Mouse (Mus musculus) left cerebral cortex, adult 9 months (tissue): ENCODE measurements around the gene Rnf144b.
A peak's percentile ranks its signal among the peaks of the same experiment; 100 is the strongest.

Experiments
- DNase-seq, 2 experiments: peaks; one replicate each; pipeline ENCODE4 v3.0.0; 2022; ENCODE audit warnings: low spot score in 2 of 2

Gene Rnf144b

DNA sequence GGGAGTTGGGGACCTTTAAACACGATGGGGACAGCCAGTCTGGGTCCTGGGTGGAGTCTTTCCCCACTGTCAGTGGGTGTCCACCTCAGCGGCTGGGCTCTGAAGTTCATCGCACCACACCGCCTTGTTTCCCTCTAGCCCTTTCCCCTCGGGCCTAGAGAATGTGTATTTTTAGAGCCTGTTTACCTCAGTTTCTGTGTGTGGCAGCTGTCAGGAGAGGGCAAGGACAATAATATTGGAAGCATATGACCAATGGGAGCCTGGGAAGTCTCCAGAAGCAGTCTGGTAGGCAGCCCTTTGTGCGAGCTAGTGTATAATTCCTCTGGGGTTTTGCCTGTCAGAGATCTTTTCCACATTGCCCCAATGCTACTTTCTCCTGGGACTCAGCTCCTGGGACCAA is 95.9 kb downstream of the Rnf144b start:
- no peak for DNase-seq

DNA sequence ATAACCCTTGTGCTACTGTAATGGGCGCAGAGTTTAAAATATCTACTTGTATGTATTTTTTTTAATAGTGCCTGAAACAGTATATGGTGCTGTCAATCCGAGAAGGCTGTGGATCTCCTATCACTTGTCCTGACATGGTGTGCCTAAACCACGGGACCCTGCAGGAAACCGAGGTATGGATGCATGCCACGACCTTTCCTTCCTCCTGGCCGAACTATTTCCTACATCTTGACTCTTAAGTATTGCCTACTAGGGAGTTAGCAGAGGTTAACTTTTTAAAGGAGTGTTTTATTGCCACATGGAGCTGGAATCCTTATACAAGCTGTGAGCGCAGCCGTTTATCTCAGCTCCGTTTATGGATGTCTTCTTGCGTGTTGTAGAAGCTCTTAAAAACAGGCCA is 98.0 kb downstream of the Rnf144b start:
- no peak for DNase-seq

DNA sequence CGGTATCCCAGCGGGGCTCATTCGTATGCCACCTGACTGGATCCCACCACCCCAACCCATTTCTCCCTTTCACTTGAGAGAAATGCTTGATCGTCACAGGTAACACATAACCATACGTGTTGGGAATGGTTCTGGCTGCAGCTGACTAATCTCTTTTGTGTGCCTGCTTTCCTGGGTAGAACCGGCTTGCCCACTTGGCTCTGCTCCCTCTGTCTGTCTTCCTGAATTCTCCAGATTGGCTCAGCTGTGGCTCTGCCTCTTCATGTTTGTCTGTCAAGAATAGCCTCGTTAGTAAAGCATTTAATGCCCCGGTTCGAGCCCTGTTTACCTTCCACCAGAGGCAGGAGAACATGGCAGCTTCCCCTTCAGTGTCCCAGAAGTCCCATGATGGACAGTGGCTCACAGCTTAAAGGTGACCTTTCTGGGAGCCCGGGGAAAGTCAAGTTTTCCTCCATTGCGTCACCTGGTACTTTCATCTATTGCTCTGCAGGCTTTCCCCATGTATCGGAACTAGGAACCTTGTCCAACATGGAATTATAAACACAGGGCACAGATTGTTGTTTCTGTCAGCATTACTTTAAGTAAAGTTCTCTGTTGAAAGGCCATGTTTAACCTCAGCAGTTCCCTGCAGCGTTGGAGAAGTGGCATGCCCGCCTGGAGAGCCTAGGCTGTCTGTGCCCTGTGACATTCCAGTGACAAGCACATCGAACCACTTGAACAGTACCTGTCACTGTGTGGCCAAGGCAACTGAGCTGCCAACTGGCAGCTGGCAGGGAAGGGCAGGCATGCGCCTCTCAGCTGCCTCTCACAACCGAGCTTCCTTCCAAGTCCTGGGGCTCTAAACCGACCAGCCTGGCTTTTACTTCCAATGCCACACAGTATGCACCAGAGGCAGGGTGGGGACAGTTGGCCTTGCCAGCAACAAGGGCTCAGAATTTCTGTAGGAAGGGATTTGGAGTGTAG is 101.4 kb downstream of the Rnf144b start:
- peak in 1 of 2 experiments; percentile 63 for DNase-seq

DNA sequence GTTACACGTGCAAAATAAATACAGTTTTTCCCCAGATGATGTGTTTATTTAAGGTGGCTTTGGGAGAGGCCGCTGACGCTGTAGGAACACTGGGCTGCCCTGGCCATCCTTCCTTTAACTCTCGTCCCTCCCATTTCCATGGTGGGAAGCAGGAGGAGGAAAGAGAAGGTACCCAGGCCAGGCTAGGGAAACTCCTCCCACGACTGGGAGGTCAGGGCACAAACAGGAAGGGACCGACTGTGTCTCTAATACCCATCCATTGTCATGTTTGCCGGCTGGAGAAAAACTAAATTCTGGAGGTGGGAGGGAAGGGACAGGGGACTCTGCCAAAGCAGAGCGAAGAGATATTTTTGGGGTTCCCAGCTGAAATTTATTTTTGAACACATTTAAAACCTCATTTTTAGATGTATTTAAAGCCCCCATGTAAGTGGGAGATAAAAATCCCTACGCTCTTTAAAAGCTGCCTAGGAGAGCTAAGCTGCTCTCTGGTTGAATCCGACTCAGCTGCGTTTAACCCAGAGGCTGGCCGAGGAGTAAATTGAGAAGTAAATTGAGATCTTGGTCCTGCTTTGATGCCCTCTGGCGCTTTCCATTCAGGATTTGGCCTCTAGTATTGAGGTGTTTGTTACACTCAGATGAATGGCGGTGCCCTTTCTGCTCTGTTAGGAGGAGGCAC is 102.3 kb downstream of the Rnf144b start:
- no peak for DNase-seq

DNA sequence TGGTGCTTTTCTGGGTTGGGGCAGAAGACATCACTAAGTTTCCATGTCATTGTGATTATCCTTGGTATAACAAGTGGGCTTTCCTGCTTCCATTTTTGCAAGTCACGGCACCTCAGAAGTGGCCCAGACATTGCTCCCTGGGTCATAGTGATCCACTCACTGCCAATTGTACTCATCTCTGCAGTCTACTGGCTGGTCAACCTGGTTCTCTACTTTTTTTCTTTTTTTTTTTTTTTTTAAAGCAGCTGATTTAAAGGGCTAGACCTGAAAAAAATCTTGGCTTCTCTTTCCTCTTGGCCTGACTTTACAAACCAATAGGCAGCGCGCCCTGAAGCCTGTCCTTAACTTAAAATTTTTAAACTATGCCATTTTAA is 102.9 kb downstream of the Rnf144b start:
- no peak for DNase-seq

DNA sequence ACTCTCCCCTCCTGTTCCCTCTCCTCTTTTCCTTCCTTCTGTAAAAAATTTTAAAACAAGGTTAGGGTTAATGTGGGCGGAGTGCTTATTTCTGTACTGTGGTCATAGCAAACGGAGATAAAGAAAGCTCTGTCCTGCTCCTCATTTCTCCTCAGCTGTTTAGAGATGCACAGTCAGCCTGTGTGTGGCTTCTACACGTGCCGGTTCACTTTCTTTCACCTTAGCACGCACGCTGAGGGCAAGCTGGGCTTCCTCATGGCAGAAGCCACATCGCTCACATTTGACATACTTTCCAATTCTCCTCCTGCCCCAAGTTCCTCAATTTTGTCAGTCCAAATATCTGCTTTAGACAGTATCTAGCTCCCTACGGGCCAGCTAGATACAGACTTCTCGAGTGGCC is 103.3 kb downstream of the Rnf144b start:
- DNase-seq, result no peak

DNA sequence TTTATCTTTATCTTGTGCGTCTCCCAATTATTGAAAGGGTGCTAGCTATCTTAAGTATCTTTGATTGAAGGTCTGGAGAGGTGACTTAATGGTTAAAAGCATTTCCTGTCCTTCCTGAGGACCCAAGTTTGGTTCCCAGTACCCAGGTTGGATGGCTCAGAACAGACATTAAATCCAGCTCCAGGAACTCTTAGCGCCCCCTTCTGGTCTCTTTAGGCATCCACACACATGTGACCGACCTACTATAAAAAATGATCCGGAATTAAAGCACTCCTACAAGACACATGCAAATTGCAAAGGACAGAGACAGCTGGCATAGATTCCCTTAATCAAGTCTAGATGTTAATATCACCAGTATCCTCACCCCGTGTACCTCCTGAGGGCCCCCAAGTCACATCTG is 104.1 kb downstream of the Rnf144b start:
- no peak for DNase-seq

DNA sequence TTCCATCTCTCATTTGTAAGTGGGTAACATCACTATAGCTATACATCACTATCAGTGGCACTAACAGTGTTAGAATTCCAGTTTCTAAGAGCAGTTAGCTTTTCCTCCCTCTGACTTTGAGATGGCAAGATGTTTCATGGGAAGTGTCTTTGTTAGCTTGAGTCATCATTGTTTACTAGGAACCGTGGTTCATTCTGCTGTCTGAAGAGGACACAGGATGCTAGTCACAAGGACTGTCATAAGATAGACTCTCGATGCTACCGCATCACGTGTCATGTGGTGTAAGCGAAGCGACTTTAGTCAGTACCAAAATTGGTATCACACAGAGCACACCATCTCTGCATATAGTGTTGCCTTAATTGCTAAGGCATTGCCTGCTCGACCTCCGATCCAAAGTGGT is 105.7 kb downstream of the Rnf144b start:
- DNase-seq, result no peak

DNA sequence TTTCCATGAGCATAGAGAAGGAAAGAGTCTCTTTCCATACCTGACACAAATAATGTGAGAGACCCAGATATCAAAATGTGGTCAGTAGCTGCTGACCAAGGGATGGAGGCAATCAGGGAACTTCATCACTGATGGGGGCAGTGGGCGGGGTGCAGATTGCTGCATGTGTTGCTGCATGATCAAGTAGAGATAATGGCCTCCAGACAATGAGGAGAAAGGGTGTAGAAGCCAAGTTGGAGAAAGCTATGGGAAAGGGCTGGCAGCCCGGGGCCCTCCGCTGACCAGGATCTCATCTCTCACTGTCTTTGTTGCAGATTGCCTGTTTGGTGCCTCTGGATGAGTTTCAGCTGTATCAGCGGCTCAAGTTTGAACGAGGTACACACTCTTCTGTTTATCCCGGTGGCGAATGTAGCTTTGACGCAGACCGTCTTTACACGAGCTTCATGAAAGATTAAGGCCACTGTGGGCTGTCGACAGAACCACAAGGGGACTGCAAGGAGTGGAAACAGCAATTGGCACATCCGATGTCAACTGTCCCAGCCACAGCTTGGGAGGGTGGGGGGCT is 106.3 kb downstream of the Rnf144b start:
- DNase-seq, result no peak

DNA sequence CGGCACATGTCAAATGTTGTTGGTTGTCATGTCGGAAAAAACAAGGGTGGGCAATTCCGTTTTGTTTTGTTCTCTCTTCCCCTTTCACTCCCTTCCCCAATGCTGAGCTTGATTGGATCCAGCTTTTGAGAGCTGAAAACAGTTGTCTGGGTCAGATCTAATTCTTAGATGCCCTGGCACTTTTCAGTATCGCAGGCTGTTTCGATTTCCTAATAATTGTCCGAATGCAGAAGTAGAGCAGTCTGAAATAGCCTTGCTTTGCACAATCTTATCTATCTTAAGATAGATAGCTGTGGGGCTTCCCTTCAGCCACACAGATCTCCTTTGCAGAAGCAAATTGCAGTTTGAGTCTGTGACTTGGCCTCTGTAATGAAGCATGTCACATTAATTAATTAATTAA is 109.7 kb downstream of the Rnf144b start:
- DNase-seq, result no peak

DNA sequence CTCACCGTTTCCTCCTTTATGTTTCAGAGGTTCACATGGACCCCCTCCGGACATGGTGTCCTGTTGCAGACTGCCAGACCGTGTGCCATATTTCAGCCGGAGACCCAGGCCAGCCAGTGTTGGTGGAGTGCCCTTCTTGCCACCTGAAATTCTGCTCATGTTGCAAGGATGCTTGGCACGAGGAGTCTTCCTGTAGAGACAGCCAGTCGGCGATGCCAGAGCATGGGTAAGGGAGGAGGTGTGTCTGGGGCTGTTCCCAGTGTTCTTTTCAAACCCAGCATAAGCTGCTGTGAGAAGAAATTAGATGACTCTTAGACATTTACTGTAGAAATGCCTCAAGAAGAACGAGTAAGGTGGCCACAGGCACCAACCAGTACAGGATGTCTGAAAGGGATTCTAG is 114.9 kb downstream of the Rnf144b start:
- DNase-seq, result no peak

DNA sequence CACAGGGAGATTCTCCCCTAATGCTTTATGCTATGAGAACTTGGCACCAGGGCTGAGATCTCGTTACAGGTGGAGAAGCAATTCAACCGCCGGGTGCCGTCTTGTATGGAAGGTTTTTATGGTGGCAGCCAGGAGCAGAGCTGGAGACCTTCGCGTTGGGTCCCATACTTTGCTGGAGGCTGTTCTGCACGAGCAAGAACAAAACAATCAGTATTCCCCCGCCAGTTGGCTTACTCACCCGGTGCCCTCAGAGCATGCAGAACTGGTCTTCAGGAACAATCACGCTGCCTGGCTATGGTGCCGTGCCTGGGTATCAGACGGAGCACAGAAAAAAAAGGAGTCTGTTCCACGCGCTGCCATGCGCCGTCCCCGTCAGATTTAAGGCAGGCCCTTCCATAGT is 115.7 kb downstream of the Rnf144b start:
- DNase-seq, result no peak

DNA sequence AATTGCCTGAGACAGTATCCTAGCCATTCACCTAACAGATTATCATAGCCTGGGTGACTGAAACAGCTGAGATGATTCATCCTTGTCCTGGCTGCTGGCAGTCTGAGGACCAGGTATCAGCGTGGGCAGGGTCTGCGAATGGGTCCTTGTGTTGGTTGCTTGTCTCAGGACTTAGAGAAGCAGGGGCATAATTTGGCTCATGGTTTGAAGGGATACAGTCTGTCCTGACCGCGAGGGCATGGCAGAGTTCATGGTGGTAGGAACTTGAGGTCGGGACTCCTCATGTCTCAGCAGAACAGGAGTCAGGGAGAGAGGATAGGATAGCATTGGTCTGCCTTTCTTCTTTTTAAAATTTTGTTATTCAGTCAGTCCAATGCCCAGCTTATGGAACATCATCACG is 121.1 kb downstream of the Rnf144b start:
- no peak for DNase-seq

DNA sequence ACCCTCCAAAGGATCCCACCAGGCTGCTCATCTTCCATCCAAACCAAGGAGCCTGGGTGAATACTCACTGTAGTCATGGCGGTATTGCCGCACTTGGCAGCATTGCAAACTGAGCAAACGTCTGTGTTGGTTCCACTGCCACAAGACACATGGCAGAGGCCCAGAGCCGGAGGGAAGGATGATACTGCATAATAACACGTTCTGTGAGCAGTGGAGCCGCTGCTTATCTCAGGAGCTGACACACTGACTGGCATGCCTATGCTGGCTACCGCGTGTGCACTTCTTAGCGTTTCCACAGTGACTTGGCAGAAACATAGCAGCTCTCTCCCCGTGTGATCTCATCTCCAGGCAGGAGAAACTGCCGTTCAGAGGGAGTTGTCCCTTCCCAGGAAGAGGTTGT is 122.3 kb downstream of the Rnf144b start:
- DNase-seq, result peak in 1 of 2 experiments; percentile 78

DNA sequence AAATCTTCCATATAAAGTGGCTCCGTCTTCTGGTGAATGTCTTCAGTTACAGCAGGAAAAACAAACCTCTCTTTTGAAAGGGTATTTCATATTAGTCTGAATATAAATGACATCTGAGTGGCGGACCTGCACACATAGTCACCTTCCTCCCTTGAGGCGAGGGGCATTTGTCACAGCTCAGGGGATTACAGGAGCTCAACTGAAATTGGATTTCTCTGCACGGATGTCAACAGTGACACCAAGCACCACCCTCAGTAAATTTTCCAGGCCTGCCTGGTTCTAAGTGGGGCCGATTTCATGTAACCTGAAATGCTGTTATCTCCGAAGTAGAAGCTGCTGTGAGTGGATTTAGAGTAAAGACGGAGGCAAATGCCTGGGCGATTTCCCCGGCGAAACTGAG is 124.0 kb downstream of the Rnf144b start:
- no peak for DNase-seq

DNA sequence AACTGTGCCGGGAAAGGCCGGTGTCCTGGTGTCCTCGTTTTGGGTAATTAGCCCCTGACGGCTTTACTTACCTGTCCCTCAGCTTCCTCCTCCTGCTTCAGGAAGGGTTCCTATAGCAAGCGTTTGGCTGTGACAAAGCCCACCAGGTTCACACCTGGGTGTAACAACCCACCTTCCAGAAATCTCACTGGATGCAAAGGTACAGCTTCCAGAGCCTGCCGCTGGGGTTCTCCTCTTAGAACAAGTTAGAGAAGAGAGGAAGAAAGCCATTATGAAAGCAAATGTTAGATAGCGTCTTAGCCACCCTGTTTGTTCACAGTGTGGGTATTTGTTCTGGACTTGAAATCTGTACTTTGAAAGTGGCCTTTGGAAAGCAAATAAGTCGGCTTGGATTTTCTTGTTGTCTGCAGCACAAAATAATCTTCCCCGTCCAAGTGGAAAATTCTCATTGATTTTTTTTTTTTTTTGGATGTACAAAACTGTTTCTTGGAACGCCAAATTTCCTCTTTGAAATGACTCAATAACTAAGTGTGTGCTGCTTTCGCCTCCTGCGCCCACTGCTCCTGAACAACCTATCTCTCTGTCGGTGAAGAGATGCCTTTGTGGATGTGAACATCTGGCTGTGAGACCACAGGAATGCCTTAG is 124.8 kb downstream of the Rnf144b start:
- no peak for DNase-seq

DNA sequence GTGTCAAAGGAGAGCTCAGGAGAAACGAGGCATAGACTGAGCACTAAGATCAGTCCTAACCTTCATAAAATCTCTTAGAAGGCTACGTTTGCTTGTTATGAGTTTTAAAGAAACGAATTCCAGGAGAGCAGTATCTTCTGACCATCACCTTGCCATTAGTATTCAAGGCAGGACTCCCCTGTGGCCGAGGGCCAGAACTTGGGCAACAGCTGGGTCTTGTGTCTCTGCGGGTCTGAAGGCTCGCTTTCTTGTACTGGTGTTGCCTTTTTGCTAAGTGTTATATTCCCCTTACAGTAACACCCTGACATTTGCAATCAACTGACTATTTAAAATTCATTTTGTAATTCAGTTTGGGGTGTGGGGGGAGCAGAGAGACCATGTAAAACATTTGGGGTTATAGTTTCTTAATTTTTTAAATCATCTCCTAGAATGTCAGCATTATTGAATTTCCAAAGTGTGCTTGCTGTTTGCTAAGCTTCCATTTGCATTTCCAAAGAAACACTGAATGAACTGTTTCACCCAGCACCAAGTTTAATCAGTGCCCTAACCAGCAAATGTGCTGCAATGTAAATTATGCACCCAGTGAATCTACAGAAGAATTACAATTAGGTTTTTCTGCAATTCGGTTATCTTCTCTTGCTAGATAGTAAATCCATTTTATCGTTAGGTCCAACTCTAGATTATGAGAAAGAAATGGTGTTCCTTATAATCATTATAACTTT is 126.0 kb downstream of the Rnf144b start:
- no peak for DNase-seq

DNA sequence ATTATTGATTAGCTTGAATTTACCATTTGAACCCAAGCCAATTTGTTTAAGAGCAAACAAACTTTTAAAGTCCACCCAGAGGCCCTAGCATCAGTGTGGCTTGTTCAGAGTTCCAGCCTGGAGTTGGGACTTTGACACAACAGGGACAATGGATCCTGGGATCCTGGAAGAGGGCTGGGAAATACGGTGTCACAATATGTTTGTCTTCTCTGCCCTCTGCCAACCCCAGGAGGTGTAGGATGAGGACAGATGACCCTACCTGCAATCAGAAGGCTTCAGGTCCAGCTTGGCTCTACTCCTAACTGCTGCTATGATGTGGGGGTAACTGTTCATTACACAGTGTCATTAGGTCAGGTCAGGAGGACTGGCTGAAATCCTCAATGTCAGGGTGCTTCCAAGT is 128.2 kb downstream of the Rnf144b start:
- DNase-seq, result no peak

DNA sequence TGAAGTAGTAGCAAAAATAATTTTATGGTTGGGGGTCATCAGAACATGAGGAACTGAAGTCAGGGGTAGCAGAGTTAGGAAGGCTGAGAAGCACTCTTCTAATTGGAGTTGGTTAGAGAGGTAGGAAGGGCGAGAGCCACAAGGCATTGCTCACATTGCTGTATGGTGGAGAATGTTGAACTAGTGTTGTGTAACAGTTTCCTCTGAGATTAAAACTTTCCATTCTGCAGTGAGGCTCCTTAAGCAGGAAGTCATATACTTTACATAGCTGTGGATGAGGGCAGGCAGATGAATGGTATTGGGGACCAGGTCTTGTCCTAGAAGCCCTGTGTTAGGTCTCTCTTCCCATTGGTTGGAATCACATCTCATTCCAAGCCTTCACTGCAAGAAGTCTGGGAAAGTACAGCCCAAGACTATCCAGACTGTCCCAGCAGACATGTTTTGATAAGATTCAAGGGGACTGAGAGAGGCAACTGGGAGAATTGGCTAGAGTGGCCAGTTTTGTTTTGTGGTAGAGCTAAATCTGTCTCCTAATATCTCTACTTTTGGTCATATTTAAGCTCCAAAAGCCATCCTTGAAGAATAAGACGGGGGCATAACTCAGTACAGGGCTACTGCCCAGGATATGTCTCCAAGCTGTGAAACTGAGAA is 128.8 kb downstream of the Rnf144b start:
- no peak for DNase-seq

DNA sequence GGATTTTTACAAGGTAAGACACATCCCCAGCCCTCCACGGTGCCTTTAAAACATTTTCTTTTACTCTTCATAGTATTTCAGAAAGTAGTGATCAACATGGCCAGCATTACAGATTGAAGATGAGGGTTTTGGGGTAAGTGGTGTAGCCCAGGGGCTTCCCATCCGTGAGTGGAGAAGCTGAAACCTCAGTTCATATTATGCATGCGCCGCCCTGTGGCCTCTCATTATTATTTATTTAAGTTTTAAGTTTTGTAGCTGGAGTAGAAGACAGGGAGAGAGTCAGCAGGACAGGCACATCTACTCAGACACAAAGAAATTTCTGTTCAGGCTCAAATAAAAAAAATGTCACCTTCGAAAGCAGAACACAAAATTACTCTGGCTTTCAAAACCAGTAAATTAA is 131.3 kb downstream of the Rnf144b start:
- DNase-seq, result no peak

DNA sequence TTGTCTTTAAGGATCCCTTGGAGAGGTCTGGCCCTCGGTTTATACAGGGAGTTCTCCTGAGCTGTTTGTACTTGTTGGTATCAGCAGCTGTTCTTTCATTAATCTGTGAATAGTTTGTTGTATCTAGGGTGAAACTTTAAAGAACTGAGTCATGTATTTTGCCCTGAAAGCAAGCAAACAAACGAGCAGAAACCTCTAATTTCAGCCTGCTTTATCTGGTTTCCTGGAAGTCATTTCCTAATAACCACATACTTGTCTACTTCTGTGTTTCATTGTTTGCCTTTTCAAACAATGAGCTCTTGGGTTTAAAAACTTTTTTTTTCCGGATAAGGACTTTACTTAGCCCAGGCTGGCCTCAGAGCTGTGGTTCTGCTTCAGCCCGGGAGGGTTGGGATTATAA is 136.8 kb downstream of the Rnf144b start:
- DNase-seq, result no peak
